Mouse (Mus musculus) small intestine, adult 2 months (tissue): ENCODE data around the gene Gm17268. TPM values are rescaled to one million over a fixed set of nuclear protein-coding genes. Genes with fewer than 3 reads are reported as not detected.

Experiments
- H3K27ac ChIP-seq: fragments of 200-500 bp; 2 replicates; pipeline ENCODE4 v1.5.1; 2012; ENCODE audit warnings: low read depth, low read length, control low read depth, inconsistent platforms; ENCODE audit not compliant: insufficient read depth
- H3K27me3 ChIP-seq: fragments of 200-500 bp; 2 replicates; pipeline ENCODE4 v1.6.1; 2012; ENCODE audit warnings: mild to moderate bottlenecking, moderate library complexity, low read length, inconsistent platforms; ENCODE audit not compliant: control insufficient read depth, insufficient read depth
- H3K36me3 ChIP-seq: fragments of 200-500 bp; 2 replicates; pipeline ENCODE4 v1.6.1; 2012; ENCODE audit warnings: mild to moderate bottlenecking, low read length, control low read depth, inconsistent platforms; ENCODE audit not compliant: control insufficient read depth, insufficient read depth
- H3K4me1 ChIP-seq: fragments of 200-500 bp; 2 replicates; pipeline ENCODE4 v1.6.1; 2012; ENCODE audit warnings: low read length, inconsistent platforms, mixed read lengths; ENCODE audit not compliant: control insufficient read depth, insufficient read depth, insufficient read length
- H3K4me3 ChIP-seq: fragments of 200-500 bp; 2 replicates; pipeline ENCODE4 v1.5.1; 2012; ENCODE audit warnings: low read depth, mild to moderate bottlenecking, control low read depth, inconsistent platforms, low read length, moderate library complexity
- CTCF ChIP-seq: fragments of 200-500 bp; IDR thresholded peaks from 2 replicates; pipeline ENCODE4 v1.5.1; 2012; ENCODE audit warnings: low read depth, mild to moderate bottlenecking, control low read depth, inconsistent platforms, low read length, moderate library complexity, mixed read lengths; ENCODE audit not compliant: insufficient replicate concordance, insufficient read length; ENCODE audit errors: extremely low read depth
- POLR2A ChIP-seq: fragments of 200-500 bp; IDR thresholded peaks from 2 replicates; pipeline ENCODE4 v1.6.1; 2012; ENCODE audit warnings: low read depth, mild to moderate bottlenecking, control low read depth, inconsistent platforms, low read length, moderate library complexity
- WGBS: fragments of 180-500 bp; shearing (Covaris S2); methylation state at CpG from one replicate; pipeline ENCODE4 v1.1.7; 2018; 5-methylcytosine and 5-hydroxymethylcytosine counted together
- polyA plus RNA-seq: library from polyadenylated mRNA; depleted of rRNA; stranded (reverse); fragments of >200 nt; gene quantifications from 2 replicates; pipeline ENCODE4 v1.2.3, GENCODE M21; 2012; rRNA removed

Gene Gm17268
- not detected in 2 replicates for polyA plus RNA-seq

GRCm38 (mm10) chr11:82038535-82038934 is at the start of gene Gm17268:
Gm17268 (minus strand) TSS chr11:82038562.
- Histone ChIP-seq H3K4me3 (no peak within 1 kb of the TSS), H3K27me3 (no peaks in the 10 kb centered on the region), H3K4me1 (no peaks in the 10 kb centered on the region), H3K27ac (no peak within 1 kb of the TSS), H3K36me3 (no peaks in the 10 kb centered on the region)
- 23% methylated on average over 2 of the region's 2 CpGs for WGBS
- TF ChIP-seq POLR2A (no peak), CTCF (no peak)

DNA sequence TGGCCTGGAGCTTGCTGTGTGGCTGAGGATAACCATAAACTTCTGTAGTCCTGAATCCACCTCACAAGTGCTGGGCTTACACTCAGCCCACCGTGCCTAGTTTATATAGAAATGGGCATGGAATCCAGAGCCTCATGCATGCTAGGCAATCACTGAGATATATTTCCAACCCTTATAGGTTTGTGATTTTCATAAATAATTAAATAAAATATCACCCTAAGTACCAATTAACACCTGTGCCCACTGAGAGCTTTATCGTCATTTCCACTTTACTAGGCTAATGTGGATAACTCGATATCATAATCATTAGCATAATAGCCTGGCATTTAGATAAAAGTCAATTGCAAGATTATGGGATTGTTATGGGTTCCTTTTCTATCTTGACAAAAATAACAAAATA is 46.0 kb upstream of the Gm17268 start:
- TF ChIP-seq POLR2A (no peak), CTCF (no peak)
- Histone ChIP-seq H3K4me1 (no peaks in the 10 kb centered on the region), H3K27me3 (no peaks in the 10 kb centered on the region), H3K27ac (no peak overlapping the region), H3K4me3 (no peak overlapping the region), H3K36me3 (no peaks in the 10 kb centered on the region)
- WGBS = 92% methylated on average over 3 of the region's 3 CpGs

DNA sequence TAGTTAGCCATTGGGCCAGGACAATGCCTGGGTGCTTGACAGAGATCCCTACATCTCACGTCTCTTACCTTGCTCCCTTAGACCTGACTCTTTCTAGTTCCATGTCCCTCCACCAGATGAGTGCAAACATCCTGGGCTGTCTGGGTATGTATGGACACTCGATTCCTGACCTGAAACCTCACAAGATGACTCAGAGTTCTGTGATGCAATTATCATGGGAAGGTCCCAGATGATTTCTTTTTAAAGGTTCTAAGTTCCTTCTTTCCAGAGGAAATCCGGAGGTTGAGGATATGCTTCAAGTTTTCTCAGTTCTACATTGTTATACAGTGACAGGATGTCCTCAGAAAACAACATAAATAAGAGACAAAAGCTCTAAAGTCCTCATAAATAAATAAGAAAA is 42.5 kb upstream of the Gm17268 start:
- no peak overlapping the region for H3K27ac ChIP-seq
- no peaks in the 10 kb centered on the region for H3K4me1 ChIP-seq
- no peaks in the 10 kb centered on the region for H3K36me3 ChIP-seq
- no peak for TF ChIP-seq POLR2A
- no peak for TF ChIP-seq CTCF
- no peaks in the 10 kb centered on the region for H3K27me3 ChIP-seq
- WGBS = 64% methylated on average over 3 of the region's 3 CpGs
- no peak overlapping the region for H3K4me3 ChIP-seq

DNA sequence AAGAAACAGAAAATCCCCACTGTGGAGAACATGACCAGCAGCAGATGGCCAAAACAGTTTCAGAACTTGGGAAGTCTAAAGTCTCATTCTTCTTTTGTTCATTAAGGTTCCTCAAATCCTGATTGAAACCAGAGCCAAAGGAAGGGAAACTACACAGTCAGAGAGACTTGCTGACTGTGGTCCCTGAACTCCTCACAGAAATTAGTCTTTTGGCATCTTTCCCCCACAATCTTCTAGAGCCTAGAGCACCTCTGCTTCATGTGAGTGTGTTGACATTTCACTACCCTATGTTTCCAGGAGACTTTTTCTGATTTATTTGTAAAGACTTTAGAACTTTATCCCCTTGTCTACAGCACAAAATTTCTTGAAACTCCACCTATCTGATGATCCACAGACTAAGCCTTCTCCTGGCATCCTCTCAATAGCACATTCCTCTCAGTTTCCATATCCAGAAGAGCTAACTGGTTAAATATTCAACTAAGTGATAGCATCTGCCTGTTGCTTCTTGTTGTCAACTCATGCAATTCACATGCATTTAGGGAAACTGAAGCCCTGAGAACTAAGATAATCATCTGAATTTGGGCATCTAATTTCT is 39.9 kb upstream of the Gm17268 start:
- H3K4me1 ChIP-seq = no peaks in the 10 kb centered on the region

DNA sequence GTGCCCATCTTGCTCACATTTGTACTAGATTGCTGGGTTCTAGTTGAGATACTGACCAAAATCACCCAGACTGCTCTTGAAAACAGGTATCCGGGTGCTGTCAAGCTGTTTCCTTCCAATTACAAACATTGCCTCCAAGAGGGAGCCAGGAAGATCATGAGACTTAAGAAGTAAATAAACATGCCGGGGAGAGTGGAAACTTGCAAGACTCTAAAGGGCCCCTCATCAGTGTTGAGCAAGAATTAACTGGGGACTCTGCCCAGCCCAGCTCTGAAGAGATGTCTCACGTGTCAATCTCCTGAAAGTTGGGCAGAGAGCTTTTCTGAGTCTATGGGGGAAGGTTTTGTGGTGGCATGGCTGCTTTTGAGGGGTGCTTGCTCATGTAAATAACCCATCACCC is 38.7 kb upstream of the Gm17268 start:
- 43% methylated on average over 3 of the region's 3 CpGs for WGBS
- Histone ChIP-seq H3K4me1 (no peaks in the 10 kb centered on the region), H3K27me3 (no peaks in the 10 kb centered on the region), H3K27ac (no peak overlapping the region), H3K36me3 (no peaks in the 10 kb centered on the region), H3K4me3 (no peak overlapping the region)
- no peak for TF ChIP-seq POLR2A
- TF ChIP-seq CTCF = no peak

More for the DNA sequence above, 39.9 kb upstream of the Gm17268 start:
- Histone ChIP-seq H3K36me3 (no peaks in the 10 kb centered on the region), H3K4me3 (no peak overlapping the region), H3K27me3 (no peaks in the 10 kb centered on the region), H3K27ac (no peak overlapping the region)
- no peak for TF ChIP-seq CTCF

DNA sequence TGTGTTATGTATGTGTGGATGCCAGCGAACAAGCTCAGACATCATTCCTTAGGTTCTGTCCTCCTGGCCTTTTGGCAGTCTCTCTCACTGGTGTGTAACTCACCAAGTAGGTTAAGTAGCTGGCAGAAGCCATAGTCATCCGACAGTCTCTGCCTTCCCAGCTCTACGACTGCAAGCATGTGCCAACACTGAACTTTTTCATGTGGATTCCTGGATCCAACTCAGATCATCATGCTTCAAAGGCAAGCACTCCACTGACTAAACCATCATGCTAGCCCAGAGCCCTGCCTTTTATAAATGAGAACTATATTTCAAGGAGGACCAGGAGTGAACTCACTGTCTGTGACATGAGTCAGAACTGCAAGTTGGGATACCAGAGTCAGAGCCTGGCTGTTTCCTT is 35.3 kb upstream of the Gm17268 start:
- no peak overlapping the region for H3K27ac ChIP-seq
- H3K36me3 ChIP-seq = no peaks in the 10 kb centered on the region
- 88% methylated on average over 3 of the region's 3 CpGs for WGBS
- TF ChIP-seq POLR2A (no peak), CTCF (no peak)
- H3K4me3 ChIP-seq = no peak overlapping the region
- no peaks in the 10 kb centered on the region for H3K27me3 ChIP-seq
- H3K4me1 ChIP-seq = no peaks in the 10 kb centered on the region

- Histone ChIP-seq H3K27ac (no peak overlapping the region), H3K4me1 (no peaks in the 10 kb centered on the region), H3K36me3 (no peaks in the 10 kb centered on the region), H3K27me3 (no peaks in the 10 kb centered on the region), H3K4me3 (no peak overlapping the region)
- TF ChIP-seq CTCF (no peak), POLR2A (no peak)
- WGBS = 54% methylated on average over 3 of the region's 3 CpGs
These were observed 34.6 kb upstream of the Gm17268 start for GRCm38 (mm10) chr11:82072984-82073383.
